Mouse (Mus musculus) intestine, embryonic 15.5 days (tissue): ENCODE data around the gene Mob3a. TPM values are rescaled to one million over a fixed set of nuclear protein-coding genes. Genes with fewer than 3 reads are reported as not detected.

ENCODE experiments used
- ATAC-seq: fragments of 200-750 bp; cut with Nextera tagmentation; 2 replicates; pipeline ENCODE4 v1.8.0; 2017; ENCODE audit warnings: moderate TSS enrichment, moderate library complexity
- H3K27ac ChIP-seq: fragments of 300-500 bp; sonication (generic); 2 replicates; pipeline ENCODE4 v1.5.1; 2015; ENCODE audit warnings: mild to moderate bottlenecking, inconsistent platforms
- H3K27me3 ChIP-seq: fragments of 300-500 bp; sonication (generic); replicated peaks from 2 replicates; pipeline ENCODE4 v1.6.1; 2015; ENCODE audit warnings: inconsistent platforms
- H3K36me3 ChIP-seq: fragments of 300-500 bp; sonication (generic); 2 replicates; pipeline ENCODE4 v1.6.1; 2015; ENCODE audit warnings: inconsistent platforms
- H3K4me1 ChIP-seq: fragments of 300-500 bp; sonication (generic); replicated peaks from 2 replicates; pipeline ENCODE4 v1.6.1; 2015; ENCODE audit warnings: inconsistent platforms
- H3K4me2 ChIP-seq: fragments of 300-500 bp; sonication (generic); replicated peaks from 2 replicates; pipeline ENCODE4 v1.6.1; 2015; ENCODE audit warnings: mild to moderate bottlenecking, inconsistent platforms
- H3K4me3 ChIP-seq: fragments of 300-500 bp; sonication (generic); replicated peaks from 2 replicates; pipeline ENCODE4 v1.5.1; 2015; ENCODE audit warnings: inconsistent platforms
- H3K9ac ChIP-seq: fragments of 300-500 bp; sonication (generic); 2 replicates; pipeline ENCODE4 v1.6.1; 2015; ENCODE audit warnings: inconsistent platforms
- H3K9me3 ChIP-seq: fragments of 300-500 bp; sonication (generic); 2 replicates; pipeline ENCODE4 v1.6.1; 2016; ENCODE audit warnings: inconsistent platforms
- WGBS: fragments of 180-500 bp; shearing (Covaris S2); methylation state at CpG from one replicate; pipeline ENCODE4 v1.1.7; 2015; 5-methylcytosine and 5-hydroxymethylcytosine counted together
- polyA plus RNA-seq: library from polyadenylated mRNA; unstranded; fragments of >200 nt; fragmentation: Nextera tagmentation; extraction: Ambion mirVana; gene quantifications from 2 replicates; pipeline ENCODE4 v1.2.1, GENCODE M21; 2015

Mob3a gene
- polyA plus RNA-seq, 1 experiment from 2014 or later, result 40.4 TPM

- Histone ChIP-seq H3K4me3 (no peak overlapping the region), H3K36me3 (peaks cover 84% of the 10 kb centered on the region)
Measured at GRCm38 (mm10) chr10:80727369-80728127, 25.8 kb upstream of the Mob3a start.

GRCm38 (mm10) chr10:80717281-80717680 is 15.5 kb upstream of the Mob3a start:
- no peak overlapping the region for H3K27ac ChIP-seq
- no peak overlapping the region for H3K4me3 ChIP-seq
- no peak overlapping the region for H3K4me2 ChIP-seq
- H3K4me1 ChIP-seq, result no peaks in the 10 kb centered on the region
- H3K9ac ChIP-seq, result no peak overlapping the region
- ATAC-seq, result no peak
- no peaks in the 10 kb centered on the region for H3K9me3 ChIP-seq
- H3K27me3 ChIP-seq, result no peaks in the 10 kb centered on the region
- WGBS, result 90% methylated on average over 1 of the region's 1 CpGs
- peaks cover 88% of the 10 kb centered on the region for H3K36me3 ChIP-seq

More at GRCm38 (mm10) chr10:80727369-80728127, 25.8 kb upstream of the Mob3a start:
- H3K27ac ChIP-seq, result no peak overlapping the region
- no peak for ATAC-seq
- no peak overlapping the region for H3K9ac ChIP-seq
- H3K4me2 ChIP-seq, result no peak overlapping the region
- no peaks in the 10 kb centered on the region for H3K9me3 ChIP-seq
- no peaks in the 10 kb centered on the region for H3K4me1 ChIP-seq
- WGBS, result 76% methylated on average over 5 of the region's 5 CpGs
- H3K27me3 ChIP-seq, result no peaks in the 10 kb centered on the region

DNA sequence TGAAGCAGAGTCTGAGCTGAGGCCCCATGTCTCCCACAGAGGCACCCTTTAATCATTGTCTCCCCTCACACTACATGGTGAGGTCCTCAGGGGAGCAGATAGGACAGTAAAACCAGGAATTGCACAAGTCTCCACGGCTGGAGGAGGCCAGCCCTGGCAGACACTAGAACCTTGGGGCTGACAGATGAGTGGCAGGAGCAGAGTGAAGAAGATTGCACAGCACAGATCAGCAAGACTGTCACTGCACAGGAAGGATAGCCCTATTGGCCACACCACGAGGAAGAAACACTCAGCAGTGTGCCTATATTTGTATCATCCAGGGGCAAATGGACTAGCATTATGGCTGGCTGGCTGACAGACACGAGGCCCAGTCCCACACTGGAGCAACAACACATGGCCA is 9.1 kb upstream of the Mob3a start:
- H3K27me3 ChIP-seq, result no peaks in the 10 kb centered on the region
- 76% methylated on average over 3 of the region's 3 CpGs for WGBS
- H3K9ac ChIP-seq, result no peak overlapping the region
- H3K4me3 ChIP-seq, result no peak overlapping the region
- H3K4me2 ChIP-seq, result no peak overlapping the region
- ATAC-seq, result no peak
- H3K9me3 ChIP-seq, result no peaks in the 10 kb centered on the region
- peaks cover 88% of the 10 kb centered on the region for H3K36me3 ChIP-seq
- H3K4me1 ChIP-seq, result no peaks in the 10 kb centered on the region
- no peak overlapping the region for H3K27ac ChIP-seq

- no peak overlapping the region for H3K27ac ChIP-seq
- H3K9me3 ChIP-seq, result no peaks in the 10 kb centered on the region
- 78% methylated on average over 3 of the region's 3 CpGs for WGBS
- no peak overlapping the region for H3K9ac ChIP-seq
- peaks cover 20% of the 10 kb centered on the region for H3K4me1 ChIP-seq
- no peaks in the 10 kb centered on the region for H3K27me3 ChIP-seq
- H3K4me2 ChIP-seq, result no peak overlapping the region
- H3K36me3 ChIP-seq, result peaks cover 40% of the 10 kb centered on the region
- no peak for ATAC-seq
- no peak overlapping the region for H3K4me3 ChIP-seq
Measured at GRCm38 (mm10) chr10:80705479-80705878, 3.7 kb upstream of the Mob3a start.

GRCm38 (mm10) chr10:80705033-80705432 is 3.3 kb upstream of the Mob3a start:
- H3K4me3 ChIP-seq, result no peak overlapping the region
- H3K4me2 ChIP-seq, result no peak overlapping the region
- ATAC-seq, result no peak
- H3K36me3 ChIP-seq, result peaks cover 37% of the 10 kb centered on the region
- H3K9ac ChIP-seq, result no peak overlapping the region
- H3K27ac ChIP-seq, result no peak overlapping the region
- H3K4me1 ChIP-seq, result peaks cover 24% of the 10 kb centered on the region
- no peaks in the 10 kb centered on the region for H3K9me3 ChIP-seq
- H3K27me3 ChIP-seq, result no peaks in the 10 kb centered on the region
- WGBS, result 57% methylated on average over 3 of the region's 3 CpGs

DNA sequence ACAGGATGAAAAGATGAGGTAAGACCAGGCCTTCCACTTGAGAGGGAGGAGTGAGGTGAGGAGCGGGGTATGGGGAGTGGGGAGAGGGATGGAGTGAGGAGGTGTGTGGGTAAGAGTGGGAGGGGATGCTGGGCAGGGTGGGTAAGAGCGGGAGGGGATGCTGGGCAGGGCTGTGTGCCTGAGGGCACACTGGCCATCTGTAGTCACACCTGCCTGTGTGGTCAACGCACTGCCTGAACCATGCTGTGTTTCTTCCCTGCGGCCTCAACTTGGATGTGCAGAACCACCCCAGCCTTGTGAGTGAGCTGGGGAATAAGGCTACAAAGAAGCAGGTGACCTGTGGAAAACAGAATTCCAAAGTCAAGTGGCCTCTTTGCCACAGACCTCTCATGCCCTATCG is 2.6 kb upstream of the Mob3a start:
- 89% methylated on average over 5 of the region's 5 CpGs for WGBS
- no peaks in the 10 kb centered on the region for H3K27me3 ChIP-seq
- H3K4me1 ChIP-seq, result peaks cover 27% of the 10 kb centered on the region
- H3K27ac ChIP-seq, result no peak overlapping the region
- H3K9me3 ChIP-seq, result no peaks in the 10 kb centered on the region
- no peak for ATAC-seq
- peaks cover 31% of the 10 kb centered on the region for H3K36me3 ChIP-seq
- H3K4me3 ChIP-seq, result no peak overlapping the region
- no peak overlapping the region for H3K4me2 ChIP-seq
- H3K9ac ChIP-seq, result no peak overlapping the region

GRCm38 (mm10) chr10:80703643-80704042 is 1.9 kb upstream of the Mob3a start:
- H3K36me3 ChIP-seq, result peaks cover 23% of the 10 kb centered on the region
- no peaks in the 10 kb centered on the region for H3K27me3 ChIP-seq
- H3K4me1 ChIP-seq, result peaks cover 27% of the 10 kb centered on the region
- H3K4me3 ChIP-seq, result peak overlapping the region; percentile 64
- WGBS, result 84% methylated on average over 5 of the region's 5 CpGs
- no peaks in the 10 kb centered on the region for H3K9me3 ChIP-seq
- H3K4me2 ChIP-seq, result peak overlapping the region; percentile 86
- peak overlapping the region; percentile 85; the same call in 1 of the 2 replicates for H3K27ac ChIP-seq
- H3K9ac ChIP-seq, result peak overlapping the region; percentile 40; the same call in 1 of the 2 replicates
- ATAC-seq, result no peak

DNA sequence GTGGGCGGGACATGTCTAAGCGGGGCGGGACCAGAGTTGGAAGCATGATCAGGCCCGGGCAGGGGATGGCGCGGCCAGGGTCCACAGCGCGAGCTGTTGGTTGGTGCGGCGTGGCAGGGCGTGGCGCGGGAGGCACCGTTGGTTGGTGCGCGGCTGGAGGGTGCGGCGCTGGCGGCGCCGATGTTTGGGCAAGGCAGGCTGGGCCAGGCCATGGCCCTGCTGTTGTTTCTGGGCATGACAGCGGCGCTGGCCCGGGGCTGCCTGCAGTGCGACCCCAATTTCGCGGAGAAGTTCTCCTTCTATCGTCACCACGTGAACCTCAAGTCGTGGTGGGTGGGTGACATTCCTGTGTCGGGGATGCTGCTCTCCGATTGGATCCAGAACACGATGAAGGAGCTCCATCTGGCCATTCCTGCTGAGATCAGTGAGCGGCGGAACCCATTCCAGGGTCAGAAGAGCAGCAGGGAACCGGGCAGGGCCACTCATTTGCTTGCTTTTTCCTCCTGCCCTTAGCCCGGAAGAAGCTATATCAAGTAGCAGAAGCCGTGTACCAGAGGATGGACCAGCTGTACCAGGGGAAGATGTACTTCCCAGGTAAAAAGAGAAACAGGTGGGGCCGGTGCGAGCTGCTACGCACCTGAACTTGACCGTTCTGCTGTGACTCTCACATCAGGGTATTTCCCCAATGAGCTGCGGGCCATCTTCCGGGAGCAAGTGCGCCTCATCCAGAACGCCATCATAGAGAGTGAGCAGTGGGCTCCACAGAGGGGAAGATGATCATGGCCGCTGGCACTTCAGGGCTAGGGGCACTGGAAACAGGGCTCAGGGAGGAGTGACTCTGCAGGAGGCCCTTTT is 986 bp upstream of the Mob3a start:
- Histone ChIP-seq H3K27ac (peak overlapping the region; percentile 85), H3K4me2 (peak overlapping the region; percentile 86), H3K27me3 (no peaks in the 10 kb centered on the region), H3K4me3 (peak overlapping the region; percentile 64), H3K9ac (peak overlapping the region; percentile 40), H3K9me3 (no peaks in the 10 kb centered on the region), H3K4me1 (peaks cover 27% of the 10 kb centered on the region), H3K36me3 (peaks cover 14% of the 10 kb centered on the region; the same call in 1 of the 2 replicates)
- under 1% methylated on average over 47 of the region's 47 CpGs for WGBS
- peak; percentile 94 for ATAC-seq

DNA sequence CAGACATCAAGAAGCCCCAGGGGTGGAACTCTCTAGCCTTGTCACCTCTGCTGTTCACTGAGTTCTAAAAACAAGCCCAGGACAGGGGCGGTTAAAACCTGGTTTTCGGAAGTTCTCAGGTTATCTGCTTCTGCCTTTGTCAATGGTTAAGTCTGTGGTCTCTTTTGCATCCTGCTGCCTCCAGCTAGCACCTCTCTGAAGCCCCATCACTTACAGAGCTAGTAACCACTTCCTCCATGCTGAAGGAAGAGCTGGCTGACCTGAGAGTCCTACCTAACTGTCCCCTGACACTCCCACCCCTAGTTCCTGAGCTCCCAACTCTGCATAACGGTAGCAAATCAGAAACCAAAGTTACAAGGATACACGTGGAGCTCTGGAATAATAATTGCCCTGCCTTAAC is 1.0 kb downstream of the Mob3a start:
- H3K36me3 ChIP-seq, result no peaks in the 10 kb centered on the region
- peaks cover 32% of the 10 kb centered on the region for H3K4me1 ChIP-seq
- WGBS, result 39% methylated on average over 4 of the region's 4 CpGs

GRCm38 (mm10) chr10:80700038-80700504 is 1.7 kb downstream of the Mob3a start:
- no peak overlapping the region for H3K9ac ChIP-seq
- peak overlapping the region; percentile 86; the same call in 1 of the 2 replicates for H3K4me2 ChIP-seq
- no peak overlapping the region for H3K27ac ChIP-seq
- no peaks in the 10 kb centered on the region for H3K9me3 ChIP-seq
- no peaks in the 10 kb centered on the region for H3K36me3 ChIP-seq
- no peak overlapping the region for H3K4me3 ChIP-seq
- H3K4me1 ChIP-seq, result peaks cover 37% of the 10 kb centered on the region
- H3K27me3 ChIP-seq, result no peaks in the 10 kb centered on the region
- no peak for ATAC-seq
- WGBS, result 70% methylated on average over 7 of the region's 7 CpGs

More for the DNA sequence above, 1.0 kb downstream of the Mob3a start:
- H3K4me3 ChIP-seq, result peak overlapping the region; percentile 64
- H3K9me3 ChIP-seq, result no peaks in the 10 kb centered on the region
- no peaks in the 10 kb centered on the region for H3K27me3 ChIP-seq
- peak overlapping the region; percentile 86 for H3K4me2 ChIP-seq
- H3K9ac ChIP-seq, result peak overlapping the region; percentile 63; the same call in 1 of the 2 replicates
- H3K27ac ChIP-seq, result no peak overlapping the region
- no peak for ATAC-seq

GRCm38 (mm10) chr10:80698605-80699004 is 3.2 kb downstream of the Mob3a start:
- Histone ChIP-seq H3K4me1 (peaks cover 37% of the 10 kb centered on the region), H3K9ac (no peak overlapping the region), H3K9me3 (no peaks in the 10 kb centered on the region), H3K4me3 (no peak overlapping the region), H3K36me3 (0 out of 2 replicates have a peak, but pooled peaks cover 3% of the 10 kb centered on the region), H3K4me2 (no peak overlapping the region), H3K27ac (no peak overlapping the region), H3K27me3 (no peaks in the 10 kb centered on the region)
- ATAC-seq, result no peak
- 81% methylated on average over 9 of the region's 9 CpGs for WGBS

- Histone ChIP-seq H3K36me3 (0 out of 2 replicates have a peak, but pooled peaks cover 3% of the 10 kb centered on the region), H3K4me2 (no peak overlapping the region), H3K9me3 (no peaks in the 10 kb centered on the region), H3K27ac (no peak overlapping the region), H3K9ac (no peak overlapping the region), H3K27me3 (no peaks in the 10 kb centered on the region), H3K4me1 (peaks cover 29% of the 10 kb centered on the region), H3K4me3 (no peak overlapping the region)
- WGBS, result 93% methylated on average over 9 of the region's 9 CpGs
- ATAC-seq, result no peak
Measured at GRCm38 (mm10) chr10:80697812-80698211, 4.0 kb downstream of the Mob3a start.
